14 mouse cellular contexts compared by ENCODE assay signal in the genomic region with DNA sequence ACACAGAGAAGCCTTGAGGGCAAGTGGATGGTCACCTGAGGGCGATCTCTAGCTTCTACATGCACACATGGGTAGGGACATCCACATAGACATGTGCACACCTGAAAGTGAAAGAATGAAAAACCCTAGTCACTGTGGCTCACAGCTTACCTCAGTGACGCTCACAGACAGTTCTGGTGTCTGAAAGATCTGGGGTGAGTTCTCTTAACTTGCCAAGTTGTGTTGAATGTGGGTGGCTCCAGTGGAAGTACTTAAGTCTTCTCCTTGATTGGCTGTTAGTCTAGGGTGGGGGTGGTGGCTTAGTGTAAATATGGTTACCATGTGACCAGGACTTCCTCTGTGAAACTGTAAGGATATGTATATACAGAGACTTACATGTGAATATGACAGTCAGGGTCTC. TPM values are rescaled to one million over a fixed set of nuclear protein-coding genes. Genes with fewer than 3 reads are reported as not detected.
A peak's percentile ranks its signal among the peaks of the same experiment; 100 is the strongest.
DNase-seq lines count a peak whose midpoint lies in the region; ATAC-seq lines count a peak whose summit lies in the region.
"Had no signal": no experiment of that assay in that cellular context is flagged by ENCODE, and none has a peak within 500 bp of the region (broad histone marks: within the 10 kb centered on the region; RNA-seq: fewer than 3 reads in every experiment).

No protein-coding gene starts in this region.

- H3K4me2 ChIP-seq in liver, embryonic 13.5 days, result no peak overlapping the region
- H3K4me2 ChIP-seq: embryonic facial prominence, embryonic 15.5 days had no signal

- intact Hi-C loops in heart, postnatal 36 days (cut with DNase I), result no loop called here

- peak overlapping the region; percentile 4; the same call in 1 of the 2 replicates for H3K9ac ChIP-seq in liver, embryonic 13.5 days
- H3K9ac ChIP-seq: embryonic facial prominence, embryonic 15.5 days had no signal

- no peaks in the 10 kb centered on the region for H3K27me3 ChIP-seq in liver, embryonic 13.5 days
- H3K27me3 ChIP-seq: embryonic facial prominence, embryonic 15.5 days had no signal

- H3K36me3 ChIP-seq in liver, embryonic 13.5 days, result peaks cover 22% of the 10 kb centered on the region; the same call in 1 of the 2 replicates
- H3K36me3 ChIP-seq: G1E had no signal

- H3K27ac ChIP-seq in liver, embryonic 13.5 days, result peak overlapping the region; percentile 54
- H3K27ac ChIP-seq: embryonic facial prominence, embryonic 15.5 days had no signal

- 65% methylated on average over 2 of the region's 2 CpGs for WGBS in liver, embryonic 13.5 days (ENCODE audit: insufficient replicate concordance)

- ATAC-seq in activated CD4-positive, CD25-positive, alpha-beta regulatory T cell, adult 4 months, result peak; percentile 94
- 0 out of 2 replicates have a peak, but pooled peaks have one; percentile 6 for ATAC-seq in liver, embryonic 13.5 days (ENCODE audit: low read depth)
- peak; percentile 89 for ATAC-seq in neutrophil, adult 5-6 weeks (ENCODE audit: extremely low read depth, insufficient number of reproducible peaks, low FRiP score, poor library complexity, severe bottlenecking)

- H3K4me3 ChIP-seq in liver, embryonic 13.5 days (replicated peaks), result no peak overlapping the region
- H3K4me3 ChIP-seq: embryonic facial prominence, embryonic 15.5 days had no signal

- H3K4me1 ChIP-seq in liver, embryonic 13.5 days (replicated peaks), result peaks cover 96% of the 10 kb centered on the region

- DNase-seq in thymus, postnatal 0 days (ENCODE audit: low spot score), result peak; percentile 58
- no peak for DNase-seq in thymus, adult 18-20 months
- DNase-seq in liver, embryonic 13.5 days, result no peak
- no peak for DNase-seq in right cerebral cortex, postnatal 36 days (ENCODE audit: low spot score in 2 of 2)
- DNase-seq in heart, postnatal 36 days, result no peak
- no peak for DNase-seq in left cerebral cortex, adult 11 months (ENCODE audit: low spot score)
- DNase-seq: cerebellum, postnatal 14 days; kidney, adult 11 months; left cerebral cortex, postnatal 4 days; lung, postnatal 10 days had no signal

- H3K9me3 ChIP-seq in liver, embryonic 13.5 days (replicated peaks), result no peaks in the 10 kb centered on the region
- H3K9me3 ChIP-seq: embryonic facial prominence, embryonic 15.5 days; G1E had no signal

RNA-seq across cellular contexts. Expression of a gene that starts 17.0 kb away (rescaled TPM):
- polyA plus RNA-seq in thymus, postnatal 0 days (2015; fragmentation: Nextera tagmentation; extraction: Ambion mirVana), result 39.4 and 40.1 TPM in 2 replicates
- 10 to 100 TPM; 13.4 to 15.5 TPM for polyA plus RNA-seq in activated CD4-positive, CD25-positive, alpha-beta regulatory T cell, adult 4 months (2017; shearing (Covaris generic))
- 65.4 and 73.2 TPM in 2 replicates for polyA plus RNA-seq in liver, embryonic 13.5 days (2015; fragmentation: Nextera tagmentation; extraction: Ambion mirVana)
- 32.4 and 35.7 TPM in 2 replicates for total RNA-seq in neutrophil, adult 5-6 weeks (2017)
- 10 to 100 TPM; 54.9 to 57.6 TPM for total RNA-seq in heart, postnatal 36 days (2021)

RNA-seq across cellular contexts. Expression of a gene that starts 39.3 kb away (rescaled TPM):
- 20.3 and 25.4 TPM in 2 replicates for polyA plus RNA-seq in thymus, postnatal 0 days (2015; fragmentation: Nextera tagmentation; extraction: Ambion mirVana)
- 10 to 100 TPM; 14.2 to 14.4 TPM for polyA plus RNA-seq in activated CD4-positive, CD25-positive, alpha-beta regulatory T cell, adult 4 months (2017; shearing (Covaris generic))
- 28.0 and 31.3 TPM in 2 replicates for polyA plus RNA-seq in liver, embryonic 13.5 days (2015; fragmentation: Nextera tagmentation; extraction: Ambion mirVana)
- total RNA-seq in neutrophil, adult 5-6 weeks (2017), result 9.9 and 10.4 TPM in 2 replicates
- 10 to 100 TPM; 43.2 to 48.5 TPM for total RNA-seq in heart, postnatal 36 days (2021)

Comparison
In these comparisons a context has a peak if more than half of its experiments do, and no peak if none do; other contexts are left out.
1. ATAC-seq: peak in every context shown above with its lines; median percentile 94 in activated CD4-positive, CD25-positive, alpha-beta regulatory T cell, adult 4 months; 89 in neutrophil, adult 5-6 weeks; 6 in liver, embryonic 13.5 days.